Mouse (Mus musculus) right cerebral cortex, postnatal 14 days (tissue): ENCODE data around the gene Tchhl1.
"Not testable (repeated sequence)": the region's sequence is repeated elsewhere in the genome, so short reads cannot be mapped to it uniquely, and the experiment has no call there.

ENCODE experiments used
- DNase-seq: peaks from one replicate; pipeline ENCODE4 v3.0.0; 2022

Tchhl1 gene

GRCm38 (mm10) chr3:93468561-93468960 lies at the start of gene Tchhl1:
Gene Tchhl1 (plus strand): TSS chr3:93468754.
- DNase-seq, result no peak

GRCm38 (mm10) chr3:93431673-93432072 lies 36.9 kb upstream of the Tchhl1 start:
- no peak for DNase-seq

GRCm38 (mm10) chr3:93442030-93442429 lies 26.5 kb upstream of the Tchhl1 start, which contains the start of gene Tchh:
Gene Tchh (plus strand): TSS chr3:93442330.
- no peak for DNase-seq

- peak; percentile 17 for DNase-seq
Measured at GRCm38 (mm10) chr3:93443501-93444101, 25.0 kb upstream of the Tchhl1 start.

- DNase-seq, result peak; percentile 64
Measured at GRCm38 (mm10) chr3:93444343-93445164, 24.0 kb upstream of the Tchhl1 start.

GRCm38 (mm10) chr3:93445165-93445705 lies 23.3 kb upstream of the Tchhl1 start:
- DNase-seq, result peak; percentile 16

GRCm38 (mm10) chr3:93446128-93446755 lies 22.3 kb upstream of the Tchhl1 start:
- peak; percentile 11 for DNase-seq

GRCm38 (mm10) chr3:93446756-93447137 lies 21.8 kb upstream of the Tchhl1 start:
- not testable (repeated sequence) for DNase-seq

- DNase-seq, result peak; percentile 61
Measured at GRCm38 (mm10) chr3:93447138-93447841, 21.3 kb upstream of the Tchhl1 start.

- no peak for DNase-seq
Measured at GRCm38 (mm10) chr3:93466556-93466955, 2.0 kb upstream of the Tchhl1 start.

- DNase-seq, result no peak
Measured at GRCm38 (mm10) chr3:93467130-93467529, 1.4 kb upstream of the Tchhl1 start.

GRCm38 (mm10) chr3:93469629-93470028 lies 1.1 kb downstream of the Tchhl1 start:
- no peak for DNase-seq

- DNase-seq, result no peak
Measured at GRCm38 (mm10) chr3:93480053-93480452, 11.5 kb downstream of the Tchhl1 start.

GRCm38 (mm10) chr3:93481982-93482616 lies 13.5 kb downstream of the Tchhl1 start:
- DNase-seq, result no peak

- no peak for DNase-seq
Measured at GRCm38 (mm10) chr3:93485611-93486010, 17.1 kb downstream of the Tchhl1 start.

GRCm38 (mm10) chr3:93488541-93488940 lies 20.0 kb downstream of the Tchhl1 start:
- DNase-seq, result no peak

- DNase-seq, result no peak
Measured at GRCm38 (mm10) chr3:93492176-93492575, 23.6 kb downstream of the Tchhl1 start.

- DNase-seq, result peak; percentile 21
Measured at GRCm38 (mm10) chr3:93493992-93494391, 25.4 kb downstream of the Tchhl1 start.

GRCm38 (mm10) chr3:93494774-93495173 lies 26.2 kb downstream of the Tchhl1 start:
- DNase-seq, result not testable (repeated sequence)

GRCm38 (mm10) chr3:93497131-93497530 lies 28.6 kb downstream of the Tchhl1 start:
- DNase-seq, result no peak

GRCm38 (mm10) chr3:93499129-93499528 lies 30.6 kb downstream of the Tchhl1 start:
- no peak for DNase-seq

GRCm38 (mm10) chr3:93504536-93505189 lies 36.1 kb downstream of the Tchhl1 start:
- DNase-seq, result no peak
